Mouse (Mus musculus) G1E (cell line): ENCODE results near the gene Parg. TPM values are rescaled to one million over a fixed set of nuclear protein-coding genes. Genes with fewer than 3 reads are reported as not detected.

Experiments used
- ATAC-seq: 2 replicates; pipeline ENCODE4 v1.8.0; 2016; ENCODE audit warnings: mild to moderate bottlenecking; ENCODE audit not compliant: insufficient number of reproducible peaks, poor library complexity, low FRiP score, severe bottlenecking; ENCODE audit errors: extremely low read depth
- DNase-seq: peaks from one replicate; pipeline ENCODE4 v3.0.0; 2012; ENCODE audit warnings: low spot score
- H3K27me3 ChIP-seq: 2 replicates; pipeline ENCODE4 v1.6.1; 2012; ENCODE audit warnings: mild to moderate bottlenecking, low read length, inconsistent platforms; ENCODE audit not compliant: insufficient read depth
- H3K36me3 ChIP-seq: replicated peaks from 2 replicates; pipeline ENCODE3; 2012; ENCODE audit warnings: mild to moderate bottlenecking, inconsistent platforms
- H3K4me1 ChIP-seq: 2 replicates; pipeline ENCODE4 v1.6.1; 2012; ENCODE audit warnings: low read depth, low read length, inconsistent platforms, mixed read lengths; ENCODE audit not compliant: insufficient read depth
- H3K4me3 ChIP-seq: 2 replicates; pipeline ENCODE4 v1.5.1; 2012; ENCODE audit warnings: low read depth, mild to moderate bottlenecking, inconsistent platforms, low read length, moderate library complexity, mixed read lengths
- H3K9me3 ChIP-seq: replicated peaks from 2 replicates; pipeline ENCODE4 v1.6.1; 2012; ENCODE audit warnings: inconsistent platforms
- CTCF ChIP-seq: IDR thresholded peaks from 2 replicates; pipeline ENCODE4 v1.5.1; 2012; ENCODE audit warnings: low read depth, low read length, inconsistent platforms, mixed read lengths
- GATA1 ChIP-seq: IDR thresholded peaks from 2 replicates; pipeline ENCODE4 v1.6.1; 2012; ENCODE audit warnings: borderline replicate concordance, low read length, inconsistent platforms, mixed read lengths
- GATA2 ChIP-seq: IDR thresholded peaks from 2 replicates; pipeline ENCODE4 v1.6.1; 2012; ENCODE audit warnings: low read depth, low read length, inconsistent platforms, borderline replicate concordance
- POLR2AphosphoS5 ChIP-seq: IDR thresholded peaks from 2 replicates; pipeline ENCODE4 v1.6.1; 2012; ENCODE audit warnings: low read depth, low read length, inconsistent platforms; ENCODE audit not compliant: insufficient replicate concordance
- TAL1 ChIP-seq: conservative IDR thresholded peaks from 2 replicates; pipeline ENCODE4 v1.6.1; 2012; ENCODE audit warnings: low read depth, low read length, inconsistent platforms, mixed read lengths
- polyA plus RNA-seq: library from polyadenylated mRNA; stranded (reverse); fragments of >175 nt; gene quantifications from 2 replicates; pipeline ENCODE4 v1.2.3, GENCODE M21; 2012
- total RNA-seq, 2 experiments: library from RNA; stranded (forward) in 1 of 2; stranded (reverse) in 1 of 2; fragments of 200-1000 nt in 1 of 2; fragments of >200 nt in 1 of 2; fragmentation: Nextera tagmentation in 1 of 2; gene quantifications; 2 replicates each; pipeline ENCODE4 v1.2.3; 2014 to 2017

Parg gene
- total and polyA plus RNA-seq, 3 experiments = 33.1 to 123 (median 97.6) TPM

DNA sequence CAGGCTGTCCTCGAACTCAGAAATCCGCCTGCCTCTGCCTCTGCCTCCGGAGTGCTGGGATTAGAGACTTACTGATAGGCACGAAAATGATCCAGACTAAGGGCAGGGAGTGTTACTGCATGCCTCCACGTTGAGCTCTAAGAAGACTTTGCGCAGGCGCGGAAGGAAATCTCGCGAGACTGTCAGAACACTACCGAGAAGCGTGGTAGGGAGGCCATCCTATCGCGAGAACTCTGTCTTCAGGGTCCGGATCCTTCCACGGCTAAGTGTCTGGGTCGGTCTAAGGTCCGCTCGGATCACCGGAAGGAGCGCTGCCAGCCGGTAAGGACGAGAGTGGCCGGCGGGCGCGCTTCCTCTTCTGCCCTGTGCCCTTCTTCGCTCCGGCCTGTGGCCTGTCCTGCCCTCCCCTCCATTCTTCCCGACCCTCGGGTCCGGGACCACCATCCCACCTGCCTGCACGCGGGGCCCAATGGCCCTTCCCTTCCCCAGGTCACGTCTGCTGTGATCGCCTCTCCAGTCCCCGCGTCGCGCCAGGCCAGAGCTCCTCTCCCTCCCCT is 42.0 kb upstream of the Parg start, which contains the start of gene Ncoa4:
TSS of gene Ncoa4 (plus strand) at position 176 of the 557 bp plus-strand sequence.
- peak within 1 kb of the TSS; percentile 97 for H3K4me3 ChIP-seq
- H3K4me1 ChIP-seq = peaks cover 53% of the 10 kb centered on the region
- peak; percentile 79 for ATAC-seq
- peaks cover 2% of the 10 kb centered on the region; the same call in 1 of the 2 replicates for H3K27me3 ChIP-seq
- peaks cover 5% of the 10 kb centered on the region; the same call in 1 of the 2 replicates for H3K9me3 ChIP-seq
- H3K36me3 ChIP-seq = peaks cover 31% of the 10 kb centered on the region
- no peak for TF ChIP-seq GATA2
- no peak for TF ChIP-seq GATA1
- no peak for TF ChIP-seq CTCF
- TF ChIP-seq TAL1 = no peak
- TF ChIP-seq POLR2AphosphoS5 = no peak
- DNase-seq = peak; percentile 74

GRCm38 (mm10) chr14:32160563-32160962 is 41.2 kb upstream of the Parg start:
- TF ChIP-seq GATA1 = no peak
- TF ChIP-seq TAL1 = no peak
- no peak for TF ChIP-seq POLR2AphosphoS5
- TF ChIP-seq CTCF = no peak
- no peak for TF ChIP-seq GATA2
- H3K9me3 ChIP-seq = peaks cover 5% of the 10 kb centered on the region; the same call in 1 of the 2 replicates
- H3K4me3 ChIP-seq = peak overlapping the region; percentile 97
- H3K27me3 ChIP-seq = peaks cover 2% of the 10 kb centered on the region; the same call in 1 of the 2 replicates
- peaks cover 60% of the 10 kb centered on the region for H3K4me1 ChIP-seq
- peaks cover 31% of the 10 kb centered on the region for H3K36me3 ChIP-seq
- DNase-seq (no peak), ATAC-seq (no peak)

- Histone ChIP-seq H3K9me3 (peaks cover 5% of the 10 kb centered on the region; the same call in 1 of the 2 replicates), H3K4me3 (peak overlapping the region; percentile 97), H3K36me3 (peaks cover 31% of the 10 kb centered on the region), H3K27me3 (peaks cover under 1% of the 10 kb centered on the region; the same call in 1 of the 2 replicates), H3K4me1 (peaks cover 59% of the 10 kb centered on the region)
- no peak for TF ChIP-seq CTCF
- TF ChIP-seq TAL1 = peak; percentile 35; the same call in 1 of the 2 replicates
- DNase-seq = no peak
- no peak for ATAC-seq
Observed at GRCm38 (mm10) chr14:32161090-32161885, 40.5 kb upstream of the Parg start.

DNA sequence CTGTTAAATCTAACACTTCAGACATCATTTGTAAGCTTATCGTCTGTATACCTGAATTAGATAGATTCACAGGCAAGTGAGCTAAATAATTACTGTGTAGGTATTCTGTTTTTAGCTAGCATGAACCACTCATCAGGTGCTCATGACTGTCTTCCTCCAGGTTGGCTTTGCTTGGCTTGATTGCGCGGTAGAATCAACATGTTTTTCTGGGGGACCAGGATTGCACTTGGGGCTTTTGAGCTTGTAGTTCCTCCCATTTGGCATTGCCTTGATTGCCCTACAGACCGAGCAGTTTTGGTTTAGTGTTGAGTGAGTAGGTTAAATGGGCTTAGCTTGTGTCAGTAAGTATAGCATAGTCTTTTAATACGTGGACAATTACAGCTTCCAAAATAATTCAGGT is 39.5 kb upstream of the Parg start:
- Histone ChIP-seq H3K4me3 (no peak overlapping the region; the same call in 1 of the 2 replicates), H3K27me3 (no peaks in the 10 kb centered on the region), H3K9me3 (peaks cover 5% of the 10 kb centered on the region; the same call in 1 of the 2 replicates), H3K4me1 (peaks cover 59% of the 10 kb centered on the region), H3K36me3 (peaks cover 31% of the 10 kb centered on the region)
- TF ChIP-seq CTCF (no peak), TAL1 (no peak), GATA1 (no peak), POLR2AphosphoS5 (no peak), GATA2 (no peak)
- ATAC-seq (no peak), DNase-seq (no peak)

DNA sequence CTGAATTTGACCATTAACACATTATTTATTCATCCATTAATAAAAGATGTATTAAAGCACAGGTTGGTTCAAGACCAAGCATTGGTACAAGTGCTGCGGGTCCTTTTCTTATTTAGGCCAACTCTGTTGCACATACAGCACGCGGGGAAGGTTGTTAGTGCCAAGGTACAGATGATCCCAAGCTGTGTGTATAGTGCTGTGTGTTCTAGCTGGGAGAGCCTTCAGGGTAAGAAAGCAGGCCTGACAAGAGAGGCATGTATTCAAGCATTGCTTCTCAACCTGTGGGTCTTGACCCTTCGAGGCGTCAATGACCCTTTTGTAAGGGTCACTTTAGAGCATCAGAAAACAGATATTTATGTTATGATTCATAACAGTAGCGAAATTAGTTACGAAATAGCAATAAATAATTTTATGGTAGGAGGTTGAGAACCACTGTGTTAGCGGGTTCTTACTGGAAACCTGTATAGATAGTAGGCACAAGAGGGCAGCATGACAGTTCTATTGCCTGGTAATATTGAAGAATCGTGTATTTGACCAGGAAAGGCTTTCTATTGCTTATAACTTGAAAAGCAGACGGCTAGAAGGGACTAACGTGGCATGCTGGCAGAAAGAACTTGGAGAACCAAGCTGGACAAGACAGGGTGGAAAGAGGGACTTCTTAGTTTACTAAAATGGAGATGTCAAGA is 38.4 kb upstream of the Parg start:
- H3K4me1 ChIP-seq = peaks cover 61% of the 10 kb centered on the region
- TF ChIP-seq POLR2AphosphoS5 (no peak), TAL1 (no peak), GATA2 (no peak), GATA1 (no peak), CTCF (no peak)
- H3K9me3 ChIP-seq = peaks cover 5% of the 10 kb centered on the region; the same call in 1 of the 2 replicates
- ATAC-seq (no peak), DNase-seq (no peak)
- H3K36me3 ChIP-seq = peaks cover 21% of the 10 kb centered on the region
- H3K4me3 ChIP-seq = no peak overlapping the region; the same call in 1 of the 2 replicates
- H3K27me3 ChIP-seq = no peaks in the 10 kb centered on the region
